Mouse (Mus musculus): ENCODE data around the gene Clec4b2. TPM values are rescaled to one million over a fixed set of nuclear protein-coding genes. Genes with fewer than 3 reads are reported as not detected.
"Not testable (repeated sequence)": the region's sequence is repeated elsewhere in the genome, so short reads cannot be mapped to it uniquely, and the experiment has no call there.

Clec4b2 gene
- not detected for total RNA-seq (2021)

DNA sequence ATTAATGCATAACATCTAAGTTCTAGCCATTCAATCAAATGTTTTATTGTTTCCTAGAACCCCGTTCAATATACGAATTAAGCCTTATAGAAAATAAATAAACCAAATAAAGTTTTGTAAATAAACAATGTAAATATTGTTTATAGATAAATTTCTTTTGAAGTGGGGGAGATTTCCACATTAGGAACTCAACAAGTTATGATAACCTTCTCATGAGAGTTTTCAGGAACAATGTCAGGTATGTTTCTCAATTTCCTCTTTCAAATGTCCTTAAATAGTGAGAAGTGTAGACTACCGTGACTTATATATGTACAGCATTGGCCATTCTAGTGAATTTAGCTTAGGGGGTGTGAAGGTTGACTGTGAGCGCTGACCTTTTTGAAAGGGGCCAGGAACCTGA is at the start of gene Clec4b2:
TSS of gene Clec4b2 (plus strand) at position 301 of the 400 bp plus-strand sequence.
- DNase-seq = no peak
- intact Hi-C loops (cut with DNase I) = no loop called here

DNA sequence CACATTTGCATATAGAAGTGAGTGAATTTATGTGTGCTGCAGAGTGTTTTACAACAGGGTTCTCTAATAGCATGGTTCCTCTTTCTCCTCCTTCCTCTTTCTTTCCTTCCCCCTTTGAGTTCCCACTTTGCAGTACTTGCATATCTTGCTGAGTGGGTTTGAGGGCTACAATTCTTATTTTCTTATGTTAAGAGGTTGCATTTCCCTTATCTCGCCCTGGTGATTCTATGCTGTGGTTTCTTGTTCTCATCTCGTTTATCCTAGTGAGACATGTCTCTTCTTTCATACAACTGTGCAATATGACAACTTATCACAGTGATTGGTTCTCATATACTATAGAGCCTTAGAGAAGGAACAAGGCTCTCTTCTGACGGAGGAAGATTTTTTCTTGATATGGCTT is 49.5 kb upstream of the Clec4b2 start:
- intact Hi-C loops (cut with DNase I) = no loop called here
- DNase-seq = no peak

DNA sequence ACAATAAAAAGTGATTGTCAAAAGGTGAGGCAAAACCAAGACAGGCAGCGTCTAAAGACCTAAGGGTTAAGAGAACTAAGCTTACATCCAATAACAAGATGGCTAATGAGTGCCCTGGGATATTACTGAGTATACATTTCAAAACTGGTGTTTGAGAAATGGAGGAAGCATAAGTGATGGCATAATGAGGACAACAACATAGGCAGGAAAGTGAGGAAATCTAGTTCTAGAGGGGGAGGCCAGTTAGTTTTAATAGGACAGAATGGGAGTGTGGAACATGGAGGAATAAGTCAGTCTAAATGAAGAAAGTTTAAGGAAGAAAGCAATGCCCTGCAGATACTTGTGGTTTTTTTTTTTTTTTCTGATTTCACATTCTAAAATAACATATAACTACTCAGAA is 45.5 kb upstream of the Clec4b2 start:
- intact Hi-C loops (cut with DNase I) = no loop called here
- DNase-seq = no peak

DNA sequence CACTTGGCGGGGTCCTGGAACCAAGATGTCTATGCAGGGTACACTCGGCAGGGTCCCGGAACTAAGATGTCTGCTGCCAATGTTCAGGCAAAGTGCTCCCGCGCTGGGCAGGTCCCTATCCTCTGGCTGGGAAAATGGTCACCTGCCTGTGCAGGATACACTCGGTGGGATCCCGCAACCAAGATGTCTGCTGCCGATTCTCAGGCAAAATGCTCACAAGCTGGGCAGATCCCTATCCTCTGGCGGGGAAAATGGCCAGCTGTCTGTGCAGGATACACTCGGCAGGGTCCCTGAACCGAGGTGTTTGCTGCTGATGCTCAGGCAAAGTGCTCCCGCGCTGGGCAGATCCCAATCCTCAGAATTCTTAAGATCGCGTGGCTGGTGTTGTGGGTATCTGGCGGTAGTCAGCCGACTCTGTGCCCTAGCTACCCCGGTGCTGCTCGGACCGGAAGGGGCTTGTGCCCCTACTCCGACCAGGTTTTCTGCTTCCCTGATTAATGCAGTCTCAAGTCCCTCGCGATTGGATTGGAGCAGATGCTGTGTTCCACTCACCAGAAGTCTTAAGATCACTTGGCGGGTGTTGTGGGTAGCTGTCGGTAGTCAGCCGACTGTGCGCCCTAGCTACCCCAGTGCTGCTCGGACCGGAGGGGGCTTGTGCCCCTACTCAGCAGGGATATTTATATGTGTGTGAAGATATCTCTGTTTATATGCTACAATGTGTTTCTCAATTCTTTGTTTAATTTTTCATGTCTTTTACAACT is 34.7 kb upstream of the Clec4b2 start:
- DNase-seq; intact Hi-C loops (cut with DNase I): not testable (repeated sequence)

DNA sequence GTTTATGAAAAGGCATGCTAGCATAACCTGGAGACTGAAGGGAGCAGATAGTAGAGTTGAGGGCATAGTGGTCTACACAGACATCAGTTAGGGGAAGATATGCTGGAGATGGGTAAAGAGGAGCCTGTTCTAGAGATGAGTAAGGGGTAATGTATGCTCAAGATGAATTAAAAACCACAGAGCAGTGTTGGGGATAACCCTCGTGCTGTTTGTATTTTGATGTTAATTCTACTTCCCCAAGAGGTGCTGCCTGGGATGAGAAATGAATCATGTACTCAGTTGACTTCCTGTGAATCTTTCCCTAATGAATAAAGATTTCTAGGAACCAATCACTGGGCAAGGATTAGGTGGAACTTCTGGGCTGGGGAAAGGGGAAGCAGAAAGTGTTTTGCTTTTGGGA is 2.6 kb upstream of the Clec4b2 start:
- intact Hi-C loops (cut with DNase I) = no loop called here

DNA sequence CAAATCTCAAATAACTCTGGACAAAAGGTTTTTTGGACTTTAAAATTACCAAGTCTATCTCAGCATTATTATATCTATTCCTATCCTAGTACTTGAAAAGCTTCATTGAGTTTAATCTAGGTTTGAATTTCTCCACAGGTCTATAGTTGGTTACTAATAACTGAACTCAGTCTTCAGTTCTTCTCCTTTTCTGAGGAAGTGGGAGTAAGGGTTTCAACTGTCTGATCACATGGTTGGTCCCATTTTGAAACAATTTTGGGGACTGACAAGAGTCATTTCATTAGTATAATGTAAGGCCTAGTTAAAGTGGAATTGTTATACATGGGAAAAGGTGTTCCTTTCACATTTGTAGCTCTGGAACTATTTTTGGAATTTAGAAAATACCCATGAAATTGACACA is 1.7 kb upstream of the Clec4b2 start:
- intact Hi-C loops (cut with DNase I) = no loop called here
- DNase-seq = no peak

More for the DNA sequence above, 2.6 kb upstream of the Clec4b2 start:
- DNase-seq = no peak

DNA sequence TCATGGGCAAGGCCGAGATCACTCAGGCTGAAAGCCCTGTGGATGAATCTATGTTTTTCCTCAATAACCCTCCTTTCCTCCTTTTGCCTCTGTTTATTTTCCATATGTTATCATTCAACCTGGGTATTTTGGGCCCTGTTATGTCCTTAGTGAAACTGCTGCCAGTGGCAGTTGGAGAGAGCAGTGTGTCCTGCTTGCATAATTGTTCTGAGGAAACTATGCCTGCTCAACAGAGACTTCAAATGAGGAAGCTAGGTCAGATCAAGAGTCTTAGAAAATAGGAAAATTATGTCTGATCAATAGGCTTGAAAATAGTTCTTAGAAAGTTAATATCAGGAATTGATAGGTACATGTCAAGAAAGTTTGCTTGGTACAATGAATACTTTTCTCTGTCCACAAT is 2.9 kb downstream of the Clec4b2 start:
- intact Hi-C loops (cut with DNase I) = no loop called here
- no peak for DNase-seq

DNA sequence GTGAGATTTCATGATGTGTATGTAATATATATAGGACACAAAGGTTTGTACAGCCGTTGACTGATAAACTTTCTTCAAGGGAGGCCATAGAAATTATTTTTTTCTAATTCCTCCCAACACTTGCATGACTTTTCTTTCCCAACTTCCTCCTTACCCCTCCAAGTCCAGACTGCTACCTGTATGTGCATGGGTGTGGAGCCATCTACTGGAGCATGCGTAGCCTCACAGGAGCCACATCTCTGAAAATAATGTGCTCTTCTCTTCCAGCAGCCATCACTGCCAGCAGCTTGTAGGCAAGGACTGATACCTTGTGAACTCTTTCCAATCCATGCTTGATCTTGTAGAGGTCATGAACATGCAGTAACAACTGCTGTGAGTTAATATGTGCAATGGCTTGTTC is 12.2 kb downstream of the Clec4b2 start:
- DNase-seq; intact Hi-C loops (cut with DNase I): not testable (repeated sequence)

DNA sequence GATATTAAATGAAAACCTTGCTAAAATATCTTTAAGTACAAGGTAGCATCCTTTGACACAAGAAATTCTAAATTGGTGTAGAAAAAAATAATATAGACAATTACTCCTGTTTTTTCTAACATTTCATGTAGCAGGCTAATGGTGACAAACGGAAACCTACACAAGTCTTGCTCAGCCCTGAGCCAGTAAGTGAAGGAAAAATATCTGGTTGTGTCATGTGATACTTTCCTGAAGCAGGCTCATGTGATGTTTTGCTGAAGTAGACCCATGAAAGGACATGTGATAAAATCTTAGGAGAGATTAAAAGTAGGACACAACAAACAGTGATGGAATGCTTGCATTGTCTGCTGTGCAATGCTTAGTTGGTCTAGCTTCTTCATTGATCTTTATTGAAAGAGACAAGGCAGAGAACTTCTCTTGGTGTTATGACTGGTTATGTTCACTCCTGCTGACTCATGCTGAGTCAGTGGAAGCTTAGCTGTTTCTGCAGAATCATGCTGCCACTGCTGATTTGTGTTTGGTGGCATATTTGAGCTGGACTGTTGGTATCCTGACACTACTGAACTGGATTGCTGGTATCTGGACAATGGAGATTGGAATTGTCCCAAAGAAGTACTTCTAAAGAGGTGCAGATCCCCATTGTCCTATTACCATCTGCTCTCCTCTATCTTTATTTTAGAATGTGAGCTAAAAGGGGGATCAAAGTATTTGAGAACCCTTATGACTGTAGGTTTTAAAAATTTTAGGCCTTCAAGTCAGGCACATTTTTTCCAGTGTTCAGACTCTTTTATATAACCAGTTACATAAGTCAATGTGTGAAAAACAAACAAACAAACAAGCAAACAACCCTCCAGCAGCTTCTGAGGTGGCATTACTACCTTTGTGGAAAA is 34.7 kb downstream of the Clec4b2 start:
- intact Hi-C loops (cut with DNase I) = no loop called here
- no peak for DNase-seq

DNA sequence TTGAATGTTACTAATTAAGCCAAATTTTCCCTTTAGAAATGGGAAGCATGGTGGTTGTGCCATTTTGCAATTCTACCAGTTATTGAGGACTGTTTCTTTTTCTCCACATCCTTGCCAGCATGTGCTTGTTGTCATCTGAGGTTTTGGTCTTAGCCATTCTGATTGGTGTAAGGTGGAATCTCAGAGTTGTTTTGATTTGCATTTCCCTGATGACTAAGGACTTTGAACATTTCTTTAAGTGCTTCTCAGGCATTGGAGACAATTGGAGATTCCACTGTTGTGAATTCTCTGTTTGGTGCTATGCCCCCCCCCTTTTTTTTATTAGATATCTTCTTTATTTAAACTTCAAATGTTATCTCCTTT is 35.4 kb downstream of the Clec4b2 start:
- DNase-seq; intact Hi-C loops (cut with DNase I): not testable (repeated sequence)

DNA sequence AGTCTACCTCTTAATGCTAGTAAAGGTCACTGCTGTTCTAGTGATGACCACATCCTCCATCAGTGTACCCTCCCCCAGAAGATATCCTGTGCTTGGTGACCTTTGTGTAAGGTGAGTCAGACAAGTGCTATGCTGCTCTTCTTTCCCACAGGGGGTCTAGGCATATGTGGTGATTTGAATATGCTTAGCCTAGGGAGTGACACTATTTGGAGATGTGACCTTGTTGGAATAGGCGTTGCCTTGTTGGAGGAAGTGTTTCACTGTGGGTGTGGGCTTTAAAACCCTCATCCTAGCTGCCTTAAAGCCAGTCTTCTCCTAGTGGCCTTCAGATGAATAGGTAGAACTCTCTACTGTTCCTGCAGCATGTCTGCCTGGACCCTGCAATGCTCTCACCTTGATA is 39.0 kb downstream of the Clec4b2 start:
- intact Hi-C loops (cut with DNase I) = no loop called here
- DNase-seq = no peak

DNA sequence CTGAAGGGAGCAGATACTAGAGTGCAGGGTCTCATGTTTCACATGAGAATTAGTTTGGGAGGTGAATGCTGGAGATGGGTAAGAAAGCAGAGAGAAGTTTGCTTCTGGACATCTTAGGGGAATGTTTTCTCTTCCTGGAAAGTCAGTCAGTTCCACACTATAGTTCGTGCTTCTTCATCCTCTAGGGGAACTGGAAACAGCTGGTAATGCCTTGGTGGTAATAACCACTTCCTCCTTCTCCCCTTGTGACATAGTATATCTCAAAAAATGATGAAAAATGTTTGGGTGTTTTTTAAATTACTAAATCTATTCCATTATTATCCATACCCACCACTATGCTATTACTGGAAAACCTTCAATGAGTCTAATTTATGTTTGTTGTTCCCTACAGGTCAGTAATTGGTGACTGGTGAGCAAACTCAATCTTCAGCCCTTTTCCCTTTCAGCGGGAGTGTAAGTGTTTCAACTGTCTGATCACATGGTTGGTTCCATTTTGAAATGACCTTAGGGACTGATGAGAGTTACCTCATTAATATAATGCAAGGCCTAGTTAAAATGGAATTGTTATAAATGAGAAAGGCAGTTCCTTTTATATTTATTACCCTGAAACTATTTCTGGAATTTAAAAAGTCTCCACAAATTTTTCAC is 55.0 kb downstream of the Clec4b2 start:
- DNase-seq = no peak
- intact Hi-C loops (cut with DNase I) = no loop called here

DNA sequence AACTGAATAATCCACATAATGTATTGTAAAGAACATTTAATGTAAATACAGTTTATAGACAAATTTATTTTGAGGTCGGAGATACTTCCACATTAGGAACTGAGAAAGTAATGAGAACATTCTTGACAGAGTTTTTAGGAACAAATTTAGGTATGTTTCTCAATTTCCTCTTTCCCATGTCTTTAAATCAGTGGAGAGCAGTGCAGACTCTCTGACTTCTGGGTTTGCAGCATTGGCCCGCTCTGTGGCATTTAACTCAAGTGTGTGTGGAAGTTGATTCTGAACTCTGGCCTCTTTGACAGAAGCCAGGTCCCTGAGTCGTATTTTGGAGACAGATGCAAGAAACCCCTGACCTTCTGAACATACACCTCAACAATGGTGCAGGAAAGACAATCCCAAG is 57.0 kb downstream of the Clec4b2 start, which contains the start of gene Clec4n:
TSS of gene Clec4n (plus strand) at position 200 of the 400 bp plus-strand sequence.
- DNase-seq = no peak
- intact Hi-C loops (cut with DNase I) = no loop called here

DNA sequence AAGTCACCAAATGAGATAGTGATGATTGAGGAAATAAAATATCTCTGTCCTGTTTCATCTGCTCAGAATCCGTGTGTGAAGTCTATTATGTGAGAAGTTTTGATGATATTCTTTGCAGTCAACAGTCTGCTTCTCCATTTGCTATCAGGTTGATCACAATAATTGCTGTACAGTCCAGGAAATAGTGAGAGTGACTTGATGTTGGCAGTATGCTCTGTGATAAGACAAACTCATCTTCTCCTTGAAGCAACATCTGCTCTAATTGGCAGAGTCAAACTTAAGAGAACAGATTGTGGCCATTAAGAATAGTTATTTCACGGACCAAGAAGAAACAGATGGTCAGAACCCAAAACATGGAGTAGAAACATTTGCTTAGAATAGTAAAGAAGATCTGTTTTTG is 58.5 kb downstream of the Clec4b2 start:
- intact Hi-C loops (cut with DNase I) = no loop called here
- no peak for DNase-seq

DNA sequence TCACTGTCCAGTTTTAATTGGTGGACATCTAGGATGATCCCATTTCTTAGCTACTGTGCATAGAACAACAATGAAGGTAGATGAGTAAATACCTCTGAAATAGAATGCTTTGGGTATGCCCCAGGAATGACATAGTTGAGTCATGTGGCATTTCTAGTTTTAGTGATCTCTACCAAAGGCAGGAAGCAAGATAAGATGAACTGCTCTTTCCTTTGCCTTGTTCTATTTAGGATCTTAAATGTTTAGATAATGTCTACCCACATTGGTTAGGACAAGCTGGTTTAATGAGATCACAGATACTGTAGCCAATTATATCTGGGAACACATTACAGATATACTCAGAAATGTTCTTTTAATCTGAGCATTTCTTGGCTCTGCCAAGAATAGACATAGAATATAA is 64.9 kb downstream of the Clec4b2 start:
- DNase-seq = no peak
- intact Hi-C loops (cut with DNase I) = no loop called here

DNA sequence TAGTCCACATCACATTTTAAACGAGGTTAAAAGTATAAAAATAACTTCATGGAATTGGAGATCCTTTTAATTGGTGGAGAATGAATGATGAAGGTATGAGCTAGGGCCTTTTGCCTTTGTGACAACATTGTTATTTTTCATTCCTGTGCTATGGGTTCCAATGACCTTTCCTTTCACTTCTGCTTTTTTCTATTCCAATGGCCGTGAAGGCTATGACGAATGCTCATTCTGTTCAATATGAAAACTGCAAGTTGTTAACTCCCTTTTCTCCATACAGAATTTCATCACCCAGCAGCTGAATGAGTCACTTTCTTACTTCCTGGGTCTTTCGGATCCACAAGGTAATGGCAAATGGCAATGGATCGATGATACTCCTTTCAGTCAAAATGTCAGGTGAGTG is 71.5 kb downstream of the Clec4b2 start:
- intact Hi-C loops (cut with DNase I) = no loop called here
- DNase-seq = no peak

DNA sequence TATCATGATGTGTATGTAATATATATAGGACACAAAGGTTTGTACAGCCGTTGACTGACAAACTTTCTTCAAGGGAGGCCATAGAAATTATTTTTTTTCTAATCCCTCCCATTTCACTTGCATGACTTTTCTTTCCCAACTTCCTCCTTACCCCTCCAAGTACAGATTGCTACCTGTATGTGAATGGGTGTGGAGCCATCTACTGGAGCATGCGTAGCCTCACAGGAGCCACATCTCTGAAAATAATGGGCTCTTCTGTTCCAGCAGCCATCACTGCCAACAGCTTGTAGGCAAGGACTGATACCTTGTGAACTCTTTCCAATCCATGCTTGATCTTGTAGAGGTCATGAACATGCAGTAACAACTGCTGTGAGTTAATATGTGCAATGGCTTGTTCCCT is 76.2 kb downstream of the Clec4b2 start:
- intact Hi-C loops (cut with DNase I); DNase-seq: not testable (repeated sequence)

DNA sequence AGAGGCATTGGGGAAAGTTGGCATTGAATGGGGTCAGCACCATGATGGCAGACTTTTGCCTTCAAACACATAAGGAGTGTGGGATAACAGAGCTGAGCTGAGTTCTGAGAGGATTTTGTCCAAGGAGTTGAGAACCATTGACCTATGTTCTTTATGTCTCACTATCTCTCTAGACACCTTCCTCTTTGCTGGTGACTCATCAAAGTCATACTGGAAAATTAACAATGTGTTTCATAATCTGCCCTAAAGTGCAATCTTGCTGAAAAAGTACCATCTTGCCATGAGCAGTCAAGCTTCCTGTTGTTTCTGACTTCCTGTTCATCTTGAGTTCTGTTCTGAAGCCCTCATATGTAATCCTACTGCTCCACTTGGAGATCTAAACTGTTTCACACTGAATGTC is 80.0 kb downstream of the Clec4b2 start:
- intact Hi-C loops (cut with DNase I) = no loop called here
- DNase-seq = no peak
